Mouse (Mus musculus) neural tube, embryonic 11.5 days (tissue): Measurements from ENCODE around the gene Ankmy1. TPM values are rescaled to one million over a fixed set of nuclear protein-coding genes. Genes with fewer than 3 reads are reported as not detected.

ENCODE experiments used
- ATAC-seq: fragments of 200-750 bp; cut with Nextera tagmentation; 2 replicates; pipeline ENCODE4 v1.8.0; 2017; ENCODE audit warnings: moderate number of reproducible peaks, mild to moderate bottlenecking, moderate TSS enrichment, moderate library complexity; ENCODE audit not compliant: insufficient read depth, low FRiP score, low TSS enrichment
- DNase-seq: peaks from one replicate; pipeline ENCODE4 v3.0.0-alpha.2; 2015; ENCODE audit warnings: low spot score
- H3K27ac ChIP-seq: fragments of 300-500 bp; sonication (generic); 2 replicates; pipeline ENCODE4 v1.5.1; 2014; ENCODE audit warnings: low read depth, mild to moderate bottlenecking, low read length
- H3K27me3 ChIP-seq: fragments of 300-500 bp; sonication (generic); 2 replicates; pipeline ENCODE4 v1.6.1; 2014; ENCODE audit warnings: mild to moderate bottlenecking, low read length, mixed read lengths; ENCODE audit not compliant: control insufficient read depth, insufficient read depth
- H3K36me3 ChIP-seq: fragments of 300-500 bp; sonication (generic); 2 replicates; pipeline ENCODE4 v1.6.1; 2014; ENCODE audit warnings: mild to moderate bottlenecking, low read length, moderate library complexity, mixed read lengths; ENCODE audit not compliant: control insufficient read depth, insufficient read depth
- H3K4me1 ChIP-seq: fragments of 300-500 bp; sonication (generic); 2 replicates; pipeline ENCODE4 v1.6.1; 2014; ENCODE audit warnings: low read length, mixed read lengths; ENCODE audit not compliant: control insufficient read depth, insufficient read depth
- H3K4me2 ChIP-seq: fragments of 300-500 bp; sonication (generic); 2 replicates; pipeline ENCODE4 v1.6.1; 2014; ENCODE audit warnings: low read depth, mild to moderate bottlenecking, moderate library complexity
- H3K4me3 ChIP-seq: fragments of 300-500 bp; sonication (generic); 2 replicates; pipeline ENCODE4 v1.5.1; 2014; ENCODE audit warnings: low read depth, low read length
- H3K9ac ChIP-seq: fragments of 300-500 bp; sonication (generic); 2 replicates; pipeline ENCODE4 v1.6.1; 2014; ENCODE audit warnings: mild to moderate bottlenecking, low read length
- H3K9me3 ChIP-seq: fragments of 300-500 bp; sonication (generic); 2 replicates; pipeline ENCODE4 v1.6.1; 2016; ENCODE audit warnings: low read length; ENCODE audit not compliant: control insufficient read depth
- WGBS: fragments of 180-500 bp; shearing (Covaris S2); extraction: QIAGEN DNeasy Blood & Tissue Kit; methylation state at CpG from one replicate; pipeline ENCODE4 v1.1.7; 2014; 5-methylcytosine and 5-hydroxymethylcytosine counted together
- polyA plus RNA-seq: library from polyadenylated mRNA; unstranded; fragments of >200 nt; fragmentation: Nextera tagmentation; extraction: Ambion mirVana; gene quantifications from 2 replicates; pipeline ENCODE4 v1.2.1, GENCODE M21; 2014

The Ankmy1 gene
- polyA plus RNA-seq, 1 experiment from 2014 or later: 0.23 TPM

DNA sequence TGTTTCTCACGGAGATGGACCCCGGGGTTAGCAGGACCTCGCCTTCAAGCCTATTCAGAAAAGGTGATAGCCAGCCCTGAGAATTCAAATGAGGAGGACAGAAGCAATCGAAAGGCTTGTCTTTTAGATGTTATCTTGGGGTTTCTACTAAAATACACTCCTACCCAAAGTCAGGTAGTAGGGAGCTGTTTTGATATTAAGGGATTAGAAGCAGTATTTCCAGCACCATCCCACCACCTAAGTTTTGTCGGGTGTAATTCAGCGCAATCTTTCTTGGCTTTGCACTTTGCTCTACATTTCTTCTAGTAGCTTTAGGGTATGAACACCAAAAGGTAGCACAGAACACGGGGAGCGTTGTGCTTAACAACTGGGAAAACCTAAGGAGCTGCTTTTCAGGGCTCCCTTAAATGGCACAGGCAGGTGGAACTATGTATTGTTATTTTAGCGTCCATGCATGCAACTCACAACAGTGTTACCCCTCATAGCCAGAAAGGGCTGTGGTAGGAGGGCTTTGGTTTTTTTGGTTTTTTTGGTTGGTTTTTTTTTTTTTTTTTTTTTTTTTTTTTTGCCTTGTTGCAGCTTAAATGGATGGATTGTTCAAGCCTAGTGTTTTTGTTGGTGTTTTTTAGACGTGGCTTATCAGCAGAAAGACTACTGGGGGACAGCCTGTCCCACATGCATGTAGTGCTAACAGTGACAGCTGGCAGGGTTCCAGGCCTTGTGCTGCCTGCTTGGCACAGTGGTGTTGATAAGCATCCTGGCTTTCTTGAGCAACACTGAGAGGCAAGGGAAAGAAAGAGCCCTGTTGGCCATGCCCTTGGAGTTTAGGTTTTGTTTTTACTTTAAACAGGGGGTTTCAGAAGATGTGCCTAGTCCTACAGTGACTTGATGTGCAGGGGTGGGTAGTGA lies 32.6 kb upstream of the Ankmy1 start:
- DNase-seq (no peak), ATAC-seq (no peak)
- peak overlapping the region; percentile 90 for H3K27ac ChIP-seq
- H3K4me1 ChIP-seq: peaks cover 19% of the 10 kb centered on the region
- no peaks in the 10 kb centered on the region for H3K9me3 ChIP-seq
- H3K4me3 ChIP-seq: peak overlapping the region; percentile 51
- H3K36me3 ChIP-seq: peaks cover 3% of the 10 kb centered on the region; the same call in 1 of the 2 replicates
- H3K9ac ChIP-seq: peak overlapping the region; percentile 56
- H3K4me2 ChIP-seq: peak overlapping the region; percentile 71
- 23% methylated on average over 10 of the region's 10 CpGs for WGBS
- H3K27me3 ChIP-seq: no peaks in the 10 kb centered on the region

DNA sequence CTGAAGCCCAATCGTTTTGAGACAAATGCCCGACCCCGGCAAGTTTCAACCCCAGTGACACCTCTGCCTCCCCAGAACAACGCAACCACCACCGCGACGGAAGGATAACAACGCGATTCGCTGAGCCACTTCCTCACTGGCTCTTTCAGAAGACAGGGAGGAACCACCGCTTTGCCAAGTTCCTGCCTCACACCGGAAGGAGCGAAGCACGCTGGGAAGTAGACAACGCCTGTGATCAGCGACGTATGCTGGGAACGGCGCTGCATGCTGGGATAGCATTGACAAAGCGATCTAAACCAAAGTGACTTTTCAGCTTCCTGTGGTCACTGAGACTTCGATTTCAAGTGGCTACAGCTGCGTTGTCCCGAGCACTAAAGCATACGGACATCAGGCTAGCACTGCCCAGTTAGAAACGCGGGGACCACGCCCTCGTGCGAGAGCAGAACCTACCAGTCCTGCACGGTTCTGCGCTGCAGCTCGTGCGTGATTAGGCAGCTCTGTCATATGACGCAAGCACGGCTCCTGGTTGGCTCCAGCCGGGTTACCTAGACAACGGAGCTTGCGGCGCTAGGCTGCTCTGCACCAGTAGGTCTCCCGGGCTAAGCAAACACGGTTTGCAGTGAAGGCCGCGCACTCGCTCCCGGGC lies 31.6 kb upstream of the Ankmy1 start, which contains the start of gene Capn10:
Capn10 (plus strand) TSS at position 195 of the 646 bp plus-strand sequence.
- Histone ChIP-seq H3K4me1 (peaks cover 19% of the 10 kb centered on the region), H3K27me3 (no peaks in the 10 kb centered on the region), H3K4me3 (peak within 1 kb of the TSS; percentile 51), H3K9me3 (no peaks in the 10 kb centered on the region), H3K27ac (peak within 1 kb of the TSS; percentile 90), H3K9ac (peak within 1 kb of the TSS; percentile 56), H3K4me2 (peak within 1 kb of the TSS; percentile 71), H3K36me3 (no peaks in the 10 kb centered on the region)
- DNase-seq: peak; percentile 96
- under 1% methylated on average over 45 of the region's 45 CpGs for WGBS
- ATAC-seq: peak; percentile 100

DNA sequence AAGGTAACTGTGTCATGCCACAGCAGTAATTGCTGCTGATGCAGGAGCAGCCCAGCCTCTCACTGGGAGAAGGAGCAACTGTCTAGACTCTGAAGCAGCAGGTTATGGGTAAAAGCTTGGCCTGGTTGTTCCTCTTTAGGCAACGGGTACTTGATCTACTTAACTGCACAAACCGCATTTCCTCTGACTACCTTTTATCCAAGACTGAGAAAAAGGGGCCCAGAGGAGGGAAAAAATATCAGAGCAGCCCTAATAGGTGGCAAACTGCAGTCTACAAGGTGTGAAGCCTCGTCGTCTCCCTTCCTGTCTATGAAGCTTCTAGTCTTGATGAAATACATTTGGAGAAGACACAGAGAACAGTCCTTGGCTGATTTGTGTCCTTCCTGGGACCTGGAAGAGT lies 30.9 kb upstream of the Ankmy1 start:
- Histone ChIP-seq H3K27me3 (no peaks in the 10 kb centered on the region), H3K4me1 (peaks cover 19% of the 10 kb centered on the region), H3K9ac (peak overlapping the region; percentile 56), H3K4me3 (peak overlapping the region; percentile 51), H3K36me3 (no peaks in the 10 kb centered on the region), H3K27ac (peak overlapping the region; percentile 90), H3K9me3 (no peaks in the 10 kb centered on the region), H3K4me2 (peak overlapping the region; percentile 71)
- WGBS: 74% methylated on average over 4 of the region's 4 CpGs
- no peak for DNase-seq
- no peak for ATAC-seq

DNA sequence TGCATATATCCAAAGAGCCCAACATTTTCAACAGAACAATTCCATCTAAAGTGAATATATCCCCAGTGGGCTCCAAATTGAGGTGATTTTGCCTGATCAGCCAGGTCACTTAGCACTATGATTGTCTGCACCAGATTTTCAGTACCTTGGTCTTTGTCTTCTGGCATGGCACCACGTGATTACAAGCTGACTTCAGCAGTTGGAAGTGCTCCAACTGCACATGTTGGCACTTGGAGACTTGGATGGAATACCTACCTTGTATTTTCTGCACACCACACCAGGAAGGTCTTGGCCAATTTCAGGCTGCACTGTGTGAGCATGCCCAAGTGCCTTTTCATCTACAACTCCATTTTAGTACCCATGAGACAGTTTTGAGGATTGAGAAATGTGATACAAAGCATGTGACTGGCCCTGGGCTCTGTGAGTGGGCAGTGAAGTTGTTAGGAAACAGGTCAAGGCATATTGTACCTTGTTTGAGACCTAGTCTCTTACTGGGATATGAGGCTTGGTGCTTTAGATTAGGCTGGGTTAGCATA lies 27.5 kb upstream of the Ankmy1 start:
- Histone ChIP-seq H3K9me3 (no peaks in the 10 kb centered on the region), H3K9ac (no peak overlapping the region), H3K36me3 (no peaks in the 10 kb centered on the region), H3K4me2 (no peak overlapping the region), H3K4me1 (peaks cover 6% of the 10 kb centered on the region), H3K27ac (no peak overlapping the region), H3K27me3 (no peaks in the 10 kb centered on the region), H3K4me3 (no peak overlapping the region)
- 25% methylated on average over 1 of the region's 1 CpGs for WGBS
- ATAC-seq: no peak
- no peak for DNase-seq

DNA sequence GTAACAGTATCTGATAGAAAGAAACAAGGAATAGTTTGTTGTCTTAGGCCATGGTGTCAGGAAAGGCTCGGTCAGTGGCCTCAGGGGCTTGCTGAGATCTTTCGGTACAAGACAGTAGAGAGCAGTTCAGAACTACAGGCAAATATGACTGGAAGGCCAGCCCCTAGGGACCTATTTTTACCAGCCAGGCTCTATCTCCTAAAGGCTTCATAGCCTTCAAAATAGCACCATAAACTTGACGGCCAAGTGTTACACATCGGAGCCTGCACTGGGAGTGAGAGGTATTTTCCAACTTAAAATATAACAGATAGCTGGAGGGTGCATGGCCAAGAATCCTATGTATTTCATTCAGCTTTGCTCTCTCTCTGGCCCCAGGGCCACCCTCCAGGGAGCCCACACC lies 18.8 kb upstream of the Ankmy1 start:
- DNase-seq (no peak), ATAC-seq (no peak)
- Histone ChIP-seq H3K4me3 (no peak overlapping the region), H3K36me3 (peaks cover 22% of the 10 kb centered on the region), H3K4me2 (no peak overlapping the region), H3K9ac (no peak overlapping the region), H3K9me3 (no peaks in the 10 kb centered on the region), H3K27me3 (no peaks in the 10 kb centered on the region), H3K27ac (no peak overlapping the region), H3K4me1 (no peaks in the 10 kb centered on the region)
- WGBS: 84% methylated on average over 4 of the region's 4 CpGs

DNA sequence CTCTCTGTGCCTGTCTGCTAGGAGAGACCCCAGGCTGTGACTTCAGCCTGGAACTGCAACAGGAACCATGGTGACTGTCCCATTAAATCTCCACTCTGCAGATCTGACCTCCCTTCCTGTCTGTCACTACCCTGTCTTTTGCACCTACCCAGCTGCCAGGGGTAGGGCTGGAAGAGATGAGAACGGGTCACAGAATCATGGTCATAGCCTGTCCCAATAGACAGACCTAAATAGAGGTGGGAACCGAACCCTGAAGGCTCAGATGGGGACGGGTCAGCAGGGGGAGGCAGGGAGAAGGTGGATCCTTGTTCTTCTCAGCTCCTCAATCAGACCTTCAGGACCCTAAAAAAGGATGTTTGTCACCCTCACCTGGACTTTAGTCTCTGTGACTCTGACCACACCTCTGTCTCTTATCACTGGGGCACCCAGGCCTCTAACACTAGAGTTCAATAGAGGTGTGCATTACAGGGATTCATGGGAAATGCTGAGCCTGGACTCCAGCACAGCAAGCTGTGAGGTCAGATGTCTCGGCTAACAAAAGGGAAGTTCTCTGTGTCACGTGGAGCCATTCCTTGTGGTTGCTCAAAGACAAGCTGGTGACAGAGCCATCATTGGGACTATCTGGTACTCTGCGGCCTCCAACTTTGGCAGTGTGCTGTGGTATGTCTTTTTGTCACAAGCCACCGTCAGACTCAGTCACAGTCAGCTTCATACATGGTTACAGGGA lies 17.9 kb upstream of the Ankmy1 start:
- no peak for DNase-seq
- H3K4me1 ChIP-seq: no peaks in the 10 kb centered on the region
- WGBS: 86% methylated on average over 7 of the region's 7 CpGs
- no peak overlapping the region for H3K27ac ChIP-seq
- peaks cover 25% of the 10 kb centered on the region for H3K36me3 ChIP-seq
- no peak overlapping the region for H3K4me3 ChIP-seq
- no peaks in the 10 kb centered on the region for H3K27me3 ChIP-seq
- no peaks in the 10 kb centered on the region for H3K9me3 ChIP-seq
- H3K9ac ChIP-seq: no peak overlapping the region
- no peak for ATAC-seq
- no peak overlapping the region for H3K4me2 ChIP-seq

DNA sequence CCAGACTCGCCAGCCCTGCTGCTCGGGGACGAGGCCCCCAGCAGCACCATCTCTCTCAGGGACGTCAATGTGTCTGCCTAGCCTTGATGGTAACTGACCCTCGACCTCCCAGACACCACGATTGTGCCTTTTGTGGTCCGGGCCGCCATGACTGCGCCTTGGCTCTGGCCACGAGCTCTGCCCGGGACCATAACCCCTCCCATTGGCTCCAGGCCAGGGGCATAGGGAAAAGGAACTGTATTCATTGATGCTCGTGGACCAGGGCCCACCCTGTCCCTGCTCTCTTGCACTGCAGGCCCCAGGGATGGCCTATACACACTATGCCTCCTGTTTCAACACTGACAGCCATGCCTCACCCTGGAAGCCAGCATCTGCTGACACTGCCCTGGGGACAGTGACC lies 17.1 kb upstream of the Ankmy1 start:
- no peak overlapping the region for H3K4me3 ChIP-seq
- no peak for DNase-seq
- no peaks in the 10 kb centered on the region for H3K27me3 ChIP-seq
- no peak overlapping the region for H3K9ac ChIP-seq
- no peak for ATAC-seq
- H3K4me2 ChIP-seq: no peak overlapping the region
- H3K36me3 ChIP-seq: peaks cover 28% of the 10 kb centered on the region
- no peak overlapping the region for H3K27ac ChIP-seq
- H3K4me1 ChIP-seq: no peaks in the 10 kb centered on the region
- no peaks in the 10 kb centered on the region for H3K9me3 ChIP-seq
- 90% methylated on average over 12 of the region's 12 CpGs for WGBS

DNA sequence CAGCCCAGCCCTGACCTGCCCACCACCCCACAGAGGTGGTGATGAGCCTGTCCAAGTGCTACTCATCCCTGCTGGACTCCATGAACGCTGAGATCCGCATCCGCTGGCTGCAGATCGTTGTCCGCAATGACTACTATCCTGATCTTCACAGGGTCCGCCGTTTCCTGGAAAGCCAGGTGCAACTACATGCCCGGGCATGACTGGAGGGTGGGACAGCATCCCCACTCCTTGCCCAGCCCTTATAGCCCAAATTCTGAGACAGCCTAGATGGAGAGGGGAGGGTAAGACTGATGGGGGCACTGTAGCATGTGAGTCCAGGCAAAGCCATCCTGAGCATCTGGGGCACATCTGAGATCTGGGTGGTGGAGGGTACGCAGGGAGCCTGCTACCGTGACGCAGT lies 16.4 kb upstream of the Ankmy1 start:
- 97% methylated on average over 11 of the region's 11 CpGs for WGBS
- no peak overlapping the region for H3K4me3 ChIP-seq
- no peak for ATAC-seq

More for the DNA sequence above, 16.4 kb upstream of the Ankmy1 start:
- Histone ChIP-seq H3K9ac (no peak overlapping the region), H3K4me1 (no peaks in the 10 kb centered on the region), H3K27ac (no peak overlapping the region), H3K9me3 (no peaks in the 10 kb centered on the region), H3K4me2 (no peak overlapping the region), H3K27me3 (no peaks in the 10 kb centered on the region), H3K36me3 (peaks cover 28% of the 10 kb centered on the region)
- no peak for DNase-seq
